Mouse (Mus musculus) brown adipose tissue, adult 24 weeks (tissue): ENCODE results near the gene Fam57b. TPM values are rescaled to one million over a fixed set of nuclear protein-coding genes. Genes with fewer than 3 reads are reported as not detected.

Experiments used
- H3K27ac ChIP-seq: fragments of 200-500 bp; replicated peaks from 2 replicates; pipeline ENCODE4 v1.5.1; 2012; ENCODE audit warnings: low read depth, mild to moderate bottlenecking, low read length
- H3K4me1 ChIP-seq: fragments of 200-500 bp; 2 replicates; pipeline ENCODE4 v1.6.1; 2012; ENCODE audit warnings: low read length, mixed read lengths; ENCODE audit not compliant: control insufficient read depth, insufficient read depth, insufficient read length
- H3K4me3 ChIP-seq: fragments of 200-500 bp; 2 replicates; pipeline ENCODE4 v1.5.1; 2012; ENCODE audit warnings: low read depth, mild to moderate bottlenecking, low read length, moderate library complexity; ENCODE audit not compliant: insufficient read depth
- polyA plus RNA-seq: library from polyadenylated mRNA; stranded (reverse); fragments of >200 nt; gene quantifications from 2 replicates; pipeline ENCODE4 v1.2.4, GENCODE M21; 2012; ENCODE audit not compliant: missing spikeins, insufficient read depth, insufficient read length

Fam57b gene
- polyA plus RNA-seq, 1 experiment = 50.7 TPM

DNA sequence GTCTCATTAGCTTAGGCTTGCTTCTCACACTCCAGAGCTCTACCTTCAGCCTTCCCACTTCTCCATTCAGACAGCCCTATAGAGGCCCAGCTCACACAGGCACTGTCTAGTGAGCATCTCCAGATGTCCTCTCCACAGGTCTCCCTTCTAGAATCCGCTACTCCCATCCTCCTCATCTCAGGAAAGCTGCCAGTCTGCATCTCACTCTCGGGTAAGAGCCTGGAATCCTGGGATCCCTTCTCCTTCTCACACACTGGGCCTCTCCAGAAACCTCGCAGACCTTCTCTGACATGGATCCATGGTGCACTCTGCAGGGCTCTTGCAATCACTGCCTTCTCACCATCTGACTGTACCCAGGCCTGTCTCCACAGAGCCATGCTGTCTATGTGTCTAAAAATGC lies 58.2 kb downstream of the Fam57b start:
- Histone ChIP-seq H3K4me3 (no peak overlapping the region), H3K4me1 (no peaks in the 10 kb centered on the region), H3K27ac (no peak overlapping the region)

DNA sequence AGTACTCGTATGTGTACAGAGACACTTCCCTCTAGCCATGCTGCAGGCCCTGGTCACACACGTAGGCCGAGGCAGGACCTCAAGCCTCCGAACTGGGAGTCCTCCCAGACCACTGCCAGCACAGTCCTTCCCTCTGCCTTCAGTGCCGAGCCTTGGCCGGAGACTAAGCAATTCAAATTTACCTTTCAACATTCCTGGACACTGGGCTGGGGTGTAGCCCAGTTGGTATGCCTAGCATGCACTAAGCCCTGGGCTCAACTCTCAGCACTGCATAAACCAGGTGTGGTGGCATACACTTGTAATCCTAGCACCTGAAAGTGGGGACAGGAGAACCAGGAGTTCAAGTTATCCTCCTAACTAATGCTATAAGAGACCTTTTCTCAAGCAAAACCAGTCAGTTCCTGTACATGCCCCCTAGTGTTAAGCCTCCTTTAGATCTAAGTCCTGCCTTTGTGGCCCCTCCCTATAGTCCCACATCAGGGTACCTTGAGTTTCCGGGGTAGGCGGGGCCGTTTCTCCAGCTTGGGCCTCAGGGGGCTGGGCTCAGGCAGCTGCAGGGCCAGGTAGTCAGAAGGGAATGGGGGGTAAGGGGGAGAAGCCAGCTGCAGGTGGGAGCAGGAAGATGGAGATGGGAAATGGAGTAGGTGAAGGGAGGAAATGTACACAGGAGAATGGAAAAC lies 59.4 kb downstream of the Fam57b start:
- Histone ChIP-seq H3K27ac (no peak overlapping the region), H3K4me3 (no peak overlapping the region), H3K4me1 (peaks cover 4% of the 10 kb centered on the region; the same call in 1 of the 2 replicates)

DNA sequence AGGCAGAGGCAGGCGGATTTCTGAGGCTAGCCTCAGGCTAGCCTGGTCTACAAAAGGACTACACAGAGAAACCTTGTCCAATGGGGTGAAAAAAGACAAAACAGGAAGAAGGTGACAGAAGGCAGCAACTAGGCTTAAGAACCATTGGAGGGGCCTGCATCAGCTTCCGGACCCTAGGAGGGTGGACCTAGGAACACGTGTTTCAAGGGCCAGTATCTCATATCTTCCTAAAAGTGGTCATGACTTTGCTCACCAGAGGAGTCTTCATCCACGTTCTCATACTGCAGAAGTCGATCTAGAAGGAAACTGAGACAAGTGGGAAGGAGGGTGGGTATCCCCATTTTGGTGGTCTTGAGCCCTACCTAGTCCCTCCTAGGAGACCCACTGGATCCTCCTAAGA lies 63.5 kb downstream of the Fam57b start:
- Histone ChIP-seq H3K4me3 (peak overlapping the region; percentile 96), H3K27ac (0 out of 2 replicates have a peak overlapping the region, but pooled peaks have one; percentile 74), H3K4me1 (peaks cover 4% of the 10 kb centered on the region; the same call in 1 of the 2 replicates)

DNA sequence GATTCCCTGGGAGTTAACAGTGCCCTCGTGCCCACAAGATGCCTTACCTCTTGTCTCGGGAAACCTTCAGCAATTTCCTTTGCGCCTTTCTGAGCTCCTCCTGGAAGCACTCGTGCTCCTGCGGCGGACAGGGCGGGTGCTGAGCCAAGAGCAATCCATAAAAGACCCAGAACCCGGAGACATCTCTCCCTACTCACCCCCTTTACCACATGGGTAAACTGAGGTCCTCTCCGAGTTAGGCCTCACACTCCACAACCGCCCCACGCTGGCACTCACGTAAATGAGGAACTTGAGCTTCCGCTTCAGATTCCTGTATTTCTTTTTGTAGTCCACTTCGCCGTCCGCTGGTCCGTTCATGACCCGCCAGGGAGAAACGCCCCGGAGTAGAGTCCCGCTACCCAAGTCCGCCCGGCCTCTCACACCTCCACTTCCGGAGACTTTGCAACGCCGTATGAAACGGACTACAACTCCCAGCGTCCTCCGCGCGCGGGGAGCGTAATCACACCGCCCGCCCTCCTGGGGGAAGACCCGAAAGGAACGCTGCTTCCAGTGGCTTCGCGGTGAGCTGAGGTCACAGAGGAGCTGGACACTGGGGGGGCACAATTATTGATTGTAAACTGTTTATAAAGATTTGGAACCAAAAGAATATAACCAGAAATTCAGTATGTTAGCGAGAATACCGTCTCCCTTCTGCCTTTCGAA lies 64.1 kb downstream of the Fam57b start, which contains the start of gene Hirip3:
Gene Hirip3, plus strand, starts transcription at position 544 of the 702 bp plus-strand sequence.
- Histone ChIP-seq H3K4me3 (peak within 1 kb of the TSS; percentile 96), H3K4me1 (peaks cover 4% of the 10 kb centered on the region; the same call in 1 of the 2 replicates), H3K27ac (peak within 1 kb of the TSS; percentile 75)

DNA sequence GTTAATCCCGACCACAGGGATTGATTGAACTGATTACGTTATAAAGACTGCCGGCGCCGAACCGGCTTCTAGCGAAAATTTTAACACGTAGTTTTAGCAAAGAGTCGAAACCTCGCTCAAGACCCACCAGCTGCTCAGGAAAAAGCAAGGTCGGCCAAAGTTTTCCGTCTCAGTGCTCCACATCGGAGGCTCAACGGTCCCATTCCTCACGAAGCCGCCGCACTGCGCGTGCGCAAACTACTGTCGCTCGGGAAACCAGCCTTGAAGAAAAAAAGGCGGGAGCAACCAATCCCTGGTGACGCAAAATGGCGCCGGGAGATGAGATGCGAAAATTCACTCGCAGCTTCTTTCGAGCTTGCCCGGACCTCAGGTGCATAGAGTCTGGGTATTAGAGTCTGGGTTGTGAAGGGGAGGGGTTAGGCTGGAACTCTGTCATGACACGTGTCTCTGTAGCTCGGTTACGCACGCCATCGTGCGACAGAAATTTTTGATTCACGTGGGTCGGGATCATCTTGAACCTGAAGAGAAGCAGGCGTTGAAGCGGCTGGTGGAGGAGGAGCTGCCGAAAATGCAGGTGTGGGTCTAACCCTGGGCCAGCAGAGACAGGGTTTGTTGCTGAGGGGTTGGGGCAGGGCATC lies 64.8 kb downstream of the Fam57b start, which contains the start of gene Ino80e:
Gene Ino80e, minus strand, starts transcription at position 231 of the 638 bp plus-strand sequence.
- peak within 1 kb of the TSS; percentile 96 for H3K4me3 ChIP-seq
- H3K27ac ChIP-seq = peak within 1 kb of the TSS; percentile 75
- peaks cover 4% of the 10 kb centered on the region; the same call in 1 of the 2 replicates for H3K4me1 ChIP-seq

DNA sequence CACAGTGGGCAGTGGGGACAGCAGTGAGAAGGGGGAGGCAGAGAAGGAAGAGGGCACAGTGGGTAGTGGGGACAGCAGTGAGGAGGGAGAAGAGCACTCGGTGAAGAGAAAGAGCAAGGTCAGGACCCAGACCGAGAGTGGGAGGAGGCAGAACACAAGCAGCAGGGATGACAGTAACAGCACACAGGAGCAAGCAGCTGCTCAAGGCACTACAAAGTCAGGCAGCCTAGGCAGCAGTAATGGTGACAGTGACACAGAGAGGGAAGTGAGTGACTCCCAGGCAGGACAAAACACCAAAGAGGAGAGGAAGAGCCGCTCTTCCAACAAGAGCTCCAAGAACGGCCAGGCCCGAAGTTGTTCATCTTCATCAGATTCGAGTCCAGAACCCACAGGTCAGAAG lies 66.3 kb downstream of the Fam57b start:
- H3K4me3 ChIP-seq = no peak overlapping the region
- no peak overlapping the region for H3K27ac ChIP-seq
- peaks cover 4% of the 10 kb centered on the region; the same call in 1 of the 2 replicates for H3K4me1 ChIP-seq

DNA sequence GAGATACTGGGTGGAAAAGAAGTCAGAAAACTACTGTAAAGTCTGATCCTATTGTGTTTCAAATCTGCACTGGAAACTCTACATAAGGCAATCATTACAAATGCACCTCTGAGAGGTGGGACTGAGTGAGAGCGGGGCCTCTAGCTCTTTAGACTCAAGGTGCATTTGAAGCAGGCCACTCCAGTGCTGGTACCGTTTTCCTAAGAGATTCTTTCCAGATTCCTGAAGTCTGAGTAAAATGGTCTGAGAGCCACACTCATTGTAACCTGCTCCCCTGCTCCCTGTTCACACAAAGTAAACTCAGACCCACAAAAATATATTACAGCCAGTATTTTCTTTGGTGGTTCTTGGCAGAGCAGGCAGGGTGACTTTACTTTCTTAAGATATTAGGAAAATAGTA lies 70.1 kb downstream of the Fam57b start:
- H3K27ac ChIP-seq = no peak overlapping the region
- no peak overlapping the region for H3K4me3 ChIP-seq
- H3K4me1 ChIP-seq = no peaks in the 10 kb centered on the region

DNA sequence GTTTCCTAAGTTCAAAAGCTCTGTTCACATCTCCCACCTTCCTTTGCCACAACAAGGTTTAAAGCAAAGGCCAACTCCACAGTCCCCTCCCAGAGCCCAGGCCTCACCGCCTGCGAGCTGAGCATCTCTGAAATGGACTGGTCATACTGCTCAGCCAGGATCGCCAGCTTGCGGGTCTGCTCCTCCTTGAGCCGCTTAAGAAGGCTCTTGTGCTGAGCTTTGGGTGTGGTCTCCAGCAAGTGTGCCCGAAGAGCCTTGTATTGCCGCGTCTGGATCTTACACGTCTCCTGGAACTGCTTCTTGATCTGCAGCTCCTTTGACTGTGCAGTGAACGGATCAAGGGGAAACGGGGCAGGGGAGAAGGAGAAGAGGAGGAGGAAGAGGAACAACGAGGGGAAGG lies 70.5 kb downstream of the Fam57b start:
- H3K27ac ChIP-seq = no peak overlapping the region
- no peak overlapping the region for H3K4me3 ChIP-seq
- no peaks in the 10 kb centered on the region for H3K4me1 ChIP-seq

DNA sequence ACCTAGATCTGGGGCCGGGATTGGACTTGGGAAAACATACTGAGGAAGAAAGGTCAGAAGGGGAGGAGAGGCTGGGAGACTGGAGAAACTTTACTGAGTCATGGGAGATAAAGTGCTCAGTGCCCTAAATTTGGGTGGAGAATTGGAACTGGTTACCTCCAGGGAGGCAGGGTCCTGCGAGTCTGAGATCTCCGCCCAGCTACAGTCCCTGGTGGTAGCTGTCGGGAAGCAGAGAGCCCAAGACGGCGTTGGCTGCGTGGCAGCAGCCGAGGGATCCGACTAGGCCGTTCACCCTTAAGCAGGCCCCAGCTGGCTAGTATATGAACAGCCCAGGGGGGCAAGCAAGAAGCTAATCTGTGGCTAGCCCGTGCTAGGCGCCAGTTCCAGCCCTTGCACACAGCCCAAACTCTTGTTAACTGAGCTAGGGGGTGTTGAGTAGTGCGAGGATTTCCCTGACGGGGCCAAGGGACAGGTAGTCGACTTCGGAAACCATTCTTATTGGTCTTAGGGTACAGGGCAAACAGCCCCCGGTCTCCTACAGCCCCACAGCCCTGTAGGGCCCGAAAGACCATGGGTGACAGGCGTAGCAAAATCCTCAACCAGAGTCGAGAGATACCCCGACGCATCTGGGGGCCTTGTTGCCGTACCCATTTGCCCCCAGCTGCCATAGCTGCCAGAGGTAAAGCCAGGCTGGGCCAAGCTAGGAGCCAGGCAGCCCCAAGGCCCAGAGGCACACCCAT lies 72.5 kb downstream of the Fam57b start:
- Histone ChIP-seq H3K4me3 (no peak overlapping the region), H3K4me1 (no peaks in the 10 kb centered on the region), H3K27ac (no peak overlapping the region)

DNA sequence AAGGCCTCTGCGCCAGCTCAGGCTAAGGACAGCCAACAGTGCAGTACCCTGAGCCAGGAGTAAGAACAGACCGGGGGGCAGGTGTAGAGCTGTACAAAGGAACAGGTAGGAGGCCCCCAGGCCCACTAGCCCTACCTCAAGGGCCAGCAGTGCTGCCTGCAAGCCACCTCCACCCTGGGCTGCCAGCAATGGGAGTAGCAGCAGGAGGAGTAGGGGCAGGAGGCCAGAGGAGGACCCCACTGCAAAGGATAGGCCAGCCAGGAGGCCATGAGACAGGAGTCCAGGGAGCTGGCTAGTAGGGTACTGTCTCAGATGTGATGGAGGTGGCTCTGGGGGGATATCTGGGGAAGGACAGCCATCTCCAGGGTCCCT lies 73.0 kb downstream of the Fam57b start:
- Histone ChIP-seq H3K4me1 (no peaks in the 10 kb centered on the region), H3K4me3 (no peak overlapping the region), H3K27ac (no peak overlapping the region)

DNA sequence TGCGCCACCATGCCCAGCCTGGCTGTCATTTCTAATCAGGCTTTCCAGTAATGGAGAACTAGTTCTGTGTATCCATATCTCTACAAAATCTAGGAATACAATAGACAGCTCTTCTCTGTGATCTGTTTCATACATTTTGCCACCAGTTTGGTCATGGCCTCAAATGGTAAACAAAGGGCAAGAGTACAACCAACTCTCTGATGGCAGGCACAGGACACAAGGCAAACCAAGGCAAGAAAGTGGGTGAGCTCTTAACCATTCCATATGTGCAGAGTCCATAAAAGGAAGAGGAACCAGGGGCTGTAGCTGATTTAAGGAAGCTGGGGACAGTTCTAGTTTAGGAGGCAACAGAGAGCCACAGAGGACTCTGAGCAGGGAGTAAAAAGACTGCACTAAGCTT lies 79.8 kb downstream of the Fam57b start:
- Histone ChIP-seq H3K4me1 (peaks cover 3% of the 10 kb centered on the region; the same call in 1 of the 2 replicates), H3K4me3 (no peak overlapping the region), H3K27ac (no peak overlapping the region)

Other genes starting within 250 kb of the Fam57b start
- gene Eif3c, start 231.3 kb upstream of the Fam57b start, polyA plus RNA-seq = 108 and 123 TPM in 2 replicates
- gene Apobr, start 212.7 kb upstream of the Fam57b start, polyA plus RNA-seq = 5.8 and 12.6 TPM in 2 replicates
- 16.1 and 18.9 TPM in 2 replicates for gene Cln3, start 211.9 kb upstream of the Fam57b start, polyA plus RNA-seq
- not detected in 2 replicates for gene Il27, start 202.7 kb upstream of the Fam57b start, polyA plus RNA-seq
- 89.5 and 149 TPM in 2 replicates for gene Nupr1, start 166.8 kb upstream of the Fam57b start, polyA plus RNA-seq
- 18.3 and 20.6 TPM in 2 replicates for gene Sgf29, start 148.4 kb upstream of the Fam57b start, polyA plus RNA-seq
- gene Sult1a1, start 121.2 kb upstream of the Fam57b start, polyA plus RNA-seq = 40.9 and 98.4 TPM in 2 replicates
- gene Bola2, start 102.3 kb upstream of the Fam57b start, polyA plus RNA-seq = 40.0 and 49.0 TPM in 2 replicates
- gene Slx1b, start 101.9 kb upstream of the Fam57b start, polyA plus RNA-seq = 4.0 and 5.8 TPM in 2 replicates
- gene Coro1a, start 89.9 kb upstream of the Fam57b start, polyA plus RNA-seq = 8.5 and 10.0 TPM in 2 replicates
- gene Mapk3, start 38.1 kb upstream of the Fam57b start, polyA plus RNA-seq = 68.9 and 90.6 TPM in 2 replicates
- gene Gdpd3, start 31.3 kb upstream of the Fam57b start, polyA plus RNA-seq = not detected in 2 replicates
- 156 and 157 TPM in 2 replicates for gene Ypel3, start 20.7 kb upstream of the Fam57b start, polyA plus RNA-seq
- gene Tbx6, start 16.2 kb upstream of the Fam57b start, polyA plus RNA-seq = not detected in 2 replicates
- 46.4 and 53.3 TPM in 2 replicates for gene Ppp4c, start 5.2 kb upstream of the Fam57b start, polyA plus RNA-seq
- gene 4930451I11Rik, start 34.0 kb downstream of the Fam57b start, polyA plus RNA-seq = not detected in 2 replicates
- not detected in 2 replicates for gene Doc2a, start 49.7 kb downstream of the Fam57b start, polyA plus RNA-seq
- 6.1 and 7.4 TPM in 2 replicates for gene Hirip3, start 64.3 kb downstream of the Fam57b start, polyA plus RNA-seq
- 16.4 and 27.1 TPM in 2 replicates for gene Ino80e, start 64.7 kb downstream of the Fam57b start, polyA plus RNA-seq
- 17.6 and 22.7 TPM in 2 replicates for gene Taok2, start 87.0 kb downstream of the Fam57b start, polyA plus RNA-seq
- gene Tmem219, start 125.2 kb downstream of the Fam57b start, polyA plus RNA-seq = 41.9 and 45.2 TPM in 2 replicates
- 8.8 and 10.9 TPM in 2 replicates for gene Kctd13, start 131.2 kb downstream of the Fam57b start, polyA plus RNA-seq
- not detected in 2 replicates for gene Asphd1, start 151.9 kb downstream of the Fam57b start, polyA plus RNA-seq
- 0.71 and 0.75 TPM in 2 replicates for gene Sez6l2, start 152.9 kb downstream of the Fam57b start, polyA plus RNA-seq
- 33.4 and 41.3 TPM in 2 replicates for gene Cdipt, start 178.2 kb downstream of the Fam57b start, polyA plus RNA-seq
- gene Cdiptos, start 178.4 kb downstream of the Fam57b start, polyA plus RNA-seq = 2.0 and 2.3 TPM in 2 replicates
- 27.9 and 52.7 TPM in 2 replicates for gene Mvp, start 217.0 kb downstream of the Fam57b start, polyA plus RNA-seq
- 14.1 TPM in 1 of 2 replicates, not detected in the other for gene Pagr1b, start 218.8 kb downstream of the Fam57b start, polyA plus RNA-seq
- 5.9 and 26.0 TPM in 2 replicates for gene Pagr1a, start 219.7 kb downstream of the Fam57b start, polyA plus RNA-seq
- 12.4 TPM in 1 of 2 replicates, not detected in the other for gene Gm42742, start 223.4 kb downstream of the Fam57b start, polyA plus RNA-seq
- gene Prrt2, start 223.5 kb downstream of the Fam57b start, polyA plus RNA-seq = 0.55 and 0.58 TPM in 2 replicates
- 23.3 and 33.6 TPM in 2 replicates for gene Maz, start 229.4 kb downstream of the Fam57b start, polyA plus RNA-seq
- not detected in 2 replicates for gene Kif22, start 244.8 kb downstream of the Fam57b start, polyA plus RNA-seq